ENCODE assay signal across 23 mouse cellular contexts in genomic region chr10:88592316-88592715, GRCm38 (mm10). TPM values are rescaled to one million over a fixed set of nuclear protein-coding genes. Genes with fewer than 3 reads are reported as not detected.
"Had no signal": no experiment of that assay in that cellular context is flagged by ENCODE, and none has a peak within 500 bp of the region (broad histone marks: within the 10 kb centered on the region; RNA-seq: fewer than 3 reads in every experiment).

No protein-coding gene starts in this region.

- H3K4me2 ChIP-seq: heart, embryonic 12.5 days; hindbrain, embryonic 12.5 days; hindbrain, embryonic 14.5 days; intestine, embryonic 15.5 days; limb, embryonic 12.5 days; liver, embryonic 11.5 days; liver, embryonic 13.5 days; liver, embryonic 15.5 days had no signal

- H3K27me3 ChIP-seq: heart, embryonic 12.5 days; hindbrain, embryonic 12.5 days; intestine, embryonic 15.5 days; limb, embryonic 12.5 days; liver, embryonic 13.5 days; liver, embryonic 15.5 days had no signal

- H3K4me3 ChIP-seq: heart, adult 2 months; heart, embryonic 10.5 days; heart, embryonic 12.5 days; hindbrain, embryonic 10.5 days; hindbrain, embryonic 12.5 days; intestine, embryonic 15.5 days; layer of hippocampus, adult 2 months; left cerebral cortex, adult 2 months; limb, embryonic 10.5 days; limb, embryonic 12.5 days; liver, embryonic 13.5 days; liver, embryonic 15.5 days had no signal

- DNase-seq: heart, adult 11 months; heart, postnatal 4 days; kidney, adult 18-20 months; kidney, adult 8-10 months; kidney, postnatal 10 days; kidney, postnatal 25 days; kidney, postnatal 4 days; liver; liver, embryonic 13.5 days had no signal

- H3K36me3 ChIP-seq: heart, embryonic 10.5 days; heart, embryonic 12.5 days; hindbrain, embryonic 10.5 days; hindbrain, embryonic 12.5 days; intestine, embryonic 15.5 days; limb, embryonic 10.5 days; limb, embryonic 12.5 days; liver, embryonic 13.5 days; liver, embryonic 15.5 days had no signal

- H3K27ac ChIP-seq: heart, adult 2 months; heart, embryonic 10.5 days; hindbrain, embryonic 10.5 days; hindbrain, embryonic 12.5 days; hindbrain, embryonic 14.5 days; intestine, embryonic 15.5 days; layer of hippocampus, adult 2 months; left cerebral cortex, adult 2 months; limb, embryonic 10.5 days; limb, embryonic 12.5 days; liver, embryonic 13.5 days; liver, embryonic 15.5 days had no signal

RNA-seq across cellular contexts. Expression of gene Mybpc1, which starts 12.6 kb away (rescaled TPM):
- polyA plus RNA-seq: inflammation-experienced regulatory T-cells, adult 6 months had no signal
